In genomic region chr8:47495428-47495827, GRCm38 (mm10) we compare ENCODE assay signal across 17 mouse cellular contexts. TPM values are rescaled to one million over a fixed set of nuclear protein-coding genes. Genes with fewer than 3 reads are reported as not detected.
"Had no signal": no experiment of that assay in that cellular context is flagged by ENCODE, and none has a peak within 500 bp of the region (broad histone marks: within the 10 kb centered on the region; RNA-seq: fewer than 3 reads in every experiment).

No protein-coding gene starts in this region.

- H3K27ac ChIP-seq: layer of hippocampus, adult 2 months; limb, embryonic 12.5 days; lung, embryonic 15.5 days; macrophage; midbrain, embryonic 15.5 days; neural tube, embryonic 12.5 days had no signal

- H3K4me3 ChIP-seq: layer of hippocampus, adult 2 months; limb, embryonic 12.5 days; lung, embryonic 15.5 days; megakaryocyte, embryonic 14.5 days; midbrain, embryonic 15.5 days; neural tube, embryonic 12.5 days had no signal

- H3K4me2 ChIP-seq: limb, embryonic 12.5 days; lung, embryonic 15.5 days; midbrain, embryonic 11.5 days; midbrain, embryonic 15.5 days; neural tube, embryonic 12.5 days had no signal

- DNase-seq: kidney, adult 8-10 months; lung, postnatal 14 days; retina, postnatal 1 day; right cerebral cortex, postnatal 4 days; spleen, adult 18-20 months; thymus, postnatal 36 days had no signal

- H3K9me3 ChIP-seq: limb, embryonic 12.5 days; lung, embryonic 15.5 days; megakaryocyte, embryonic 14.5 days; midbrain, embryonic 15.5 days; neural tube, embryonic 12.5 days had no signal

- H3K27me3 ChIP-seq: limb, embryonic 12.5 days; lung, embryonic 15.5 days; megakaryocyte, embryonic 14.5 days; midbrain, embryonic 15.5 days; neural tube, embryonic 12.5 days had no signal

- H3K9ac ChIP-seq: limb, embryonic 12.5 days; liver, postnatal 0 days; lung, embryonic 15.5 days; midbrain, embryonic 15.5 days; neural tube, embryonic 12.5 days had no signal

- ATAC-seq: intestine, postnatal 0 days; midbrain, embryonic 15.5 days had no signal

- H3K4me1 ChIP-seq: limb, embryonic 12.5 days; lung, embryonic 15.5 days; megakaryocyte, embryonic 14.5 days; midbrain, embryonic 15.5 days; neural tube, embryonic 12.5 days had no signal

RNA-seq across cellular contexts. Expression of gene Stox2, which starts 49.3 kb away (rescaled TPM):
- total RNA-seq: monocyte, adult 5-6 weeks had no signal
- polyA plus RNA-seq: macrophage had no signal
